Mouse (Mus musculus) midbrain, postnatal 0 days (tissue): Measurements from ENCODE around the gene Cox7a1. TPM values are rescaled to one million over a fixed set of nuclear protein-coding genes. Genes with fewer than 3 reads are reported as not detected.

Source experiments
- ATAC-seq: fragments of 200-750 bp; cut with Nextera tagmentation; 2 replicates; pipeline ENCODE4 v1.8.0; 2017; ENCODE audit warnings: moderate number of reproducible peaks, mild to moderate bottlenecking, moderate TSS enrichment, moderate library complexity; ENCODE audit not compliant: low FRiP score
- DNase-seq: peaks from one replicate; pipeline ENCODE4 v3.0.0-alpha.2; 2015; ENCODE audit warnings: low spot score
- H3K27ac ChIP-seq: fragments of 300-500 bp; sonication (generic); 2 replicates; pipeline ENCODE4 v1.5.1; 2014; ENCODE audit warnings: low read depth, mild to moderate bottlenecking, low read length, mixed read lengths
- H3K27me3 ChIP-seq: fragments of 300-500 bp; sonication (generic); 2 replicates; pipeline ENCODE4 v1.6.1; 2014; ENCODE audit warnings: low read length, control low read depth, mixed read lengths; ENCODE audit not compliant: insufficient read depth
- H3K36me3 ChIP-seq: fragments of 300-500 bp; sonication (generic); 2 replicates; pipeline ENCODE4 v1.6.1; 2014; ENCODE audit warnings: low read length, control low read depth, mixed read lengths; ENCODE audit not compliant: insufficient read depth
- H3K4me1 ChIP-seq: fragments of 300-500 bp; sonication (generic); 2 replicates; pipeline ENCODE4 v1.6.1; 2014; ENCODE audit warnings: mild to moderate bottlenecking, control low read depth, antibody characterized with exemption, low read length, mixed read lengths; ENCODE audit not compliant: insufficient read depth
- H3K4me2 ChIP-seq: fragments of 300-500 bp; sonication (generic); 2 replicates; pipeline ENCODE4 v1.6.1; 2014; ENCODE audit warnings: low read depth, mild to moderate bottlenecking, low read length, mixed read lengths; ENCODE audit not compliant: poor library complexity, severe bottlenecking
- H3K4me3 ChIP-seq: fragments of 300-500 bp; sonication (generic); 2 replicates; pipeline ENCODE4 v1.5.1; 2014; ENCODE audit warnings: low read depth, mild to moderate bottlenecking, low read length, moderate library complexity
- H3K9ac ChIP-seq: fragments of 300-500 bp; sonication (generic); replicated peaks from 2 replicates; pipeline ENCODE4 v1.6.1; 2014; ENCODE audit warnings: mild to moderate bottlenecking, low read length, moderate library complexity, mixed read lengths; ENCODE audit not compliant: poor library complexity, severe bottlenecking
- H3K9me3 ChIP-seq: fragments of 300-500 bp; sonication (generic); 2 replicates; pipeline ENCODE4 v1.6.1; 2016; ENCODE audit warnings: low read length, control low read depth
- CTCF ChIP-seq: IDR thresholded peaks from 2 replicates; pipeline ENCODE4 v1.5.1; 2016; ENCODE audit warnings: antibody characterized with exemption, mild to moderate bottlenecking
- WGBS: fragments of 180-500 bp; shearing (Covaris S2); extraction: QIAGEN DNeasy Blood & Tissue Kit; methylation state at CpG from one replicate; pipeline ENCODE4 v1.1.7; 2014; 5-methylcytosine and 5-hydroxymethylcytosine counted together
- polyA plus RNA-seq: library from polyadenylated mRNA; unstranded; fragments of >200 nt; fragmentation: Nextera tagmentation; extraction: Ambion mirVana; gene quantifications from 2 replicates; pipeline ENCODE4 v1.2.1, GENCODE M21; 2015
- total RNA-seq: library from RNA; depleted of rRNA; stranded (reverse); fragments of >200 nt; gene quantifications from 2 replicates; pipeline ENCODE4 v1.2.3, GENCODE M21; 2014; rRNA removed

The Cox7a1 gene
- total RNA-seq, result not detected in 2 replicates
- polyA plus RNA-seq, result 7.3 and 8.8 TPM in 2 replicates

DNA sequence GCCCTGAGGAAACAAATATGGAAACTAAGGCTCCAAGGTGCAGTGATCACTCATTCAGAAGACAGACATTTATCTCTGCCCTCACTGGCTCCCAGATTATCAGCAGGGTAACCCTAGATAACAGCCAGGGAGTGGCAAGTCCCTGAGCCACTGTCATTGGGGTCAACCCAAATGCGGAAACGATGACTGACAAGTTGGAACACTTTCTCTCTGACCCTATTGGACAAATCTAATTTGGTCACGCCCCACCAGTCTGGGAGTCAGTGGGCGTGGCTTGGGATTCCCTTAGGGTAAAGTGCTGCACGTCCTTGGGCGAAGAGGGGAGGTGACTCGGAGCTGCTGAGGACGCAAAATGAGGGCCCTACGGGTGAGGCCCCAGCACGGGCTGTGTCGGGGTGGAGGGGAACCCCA lies at the start of gene Cox7a1:
Cox7a1 (plus strand) TSS at position 266 of the 411 bp plus-strand sequence.
- Histone ChIP-seq H3K9ac (no peak within 1 kb of the TSS), H3K4me1 (no peaks in the 10 kb centered on the region), H3K36me3 (peaks cover 40% of the 10 kb centered on the region), H3K27ac (no peak within 1 kb of the TSS), H3K4me3 (0 out of 2 replicates have a peak within 1 kb of the TSS, but pooled peaks have one; percentile 7), H3K4me2 (peak within 1 kb of the TSS; percentile 28), H3K9me3 (no peaks in the 10 kb centered on the region), H3K27me3 (no peaks in the 10 kb centered on the region)
- DNase-seq (peak; percentile 69), ATAC-seq (no peak)
- WGBS, result 2% methylated on average over 11 of the region's 11 CpGs
- TF ChIP-seq CTCF, result no peak

DNA sequence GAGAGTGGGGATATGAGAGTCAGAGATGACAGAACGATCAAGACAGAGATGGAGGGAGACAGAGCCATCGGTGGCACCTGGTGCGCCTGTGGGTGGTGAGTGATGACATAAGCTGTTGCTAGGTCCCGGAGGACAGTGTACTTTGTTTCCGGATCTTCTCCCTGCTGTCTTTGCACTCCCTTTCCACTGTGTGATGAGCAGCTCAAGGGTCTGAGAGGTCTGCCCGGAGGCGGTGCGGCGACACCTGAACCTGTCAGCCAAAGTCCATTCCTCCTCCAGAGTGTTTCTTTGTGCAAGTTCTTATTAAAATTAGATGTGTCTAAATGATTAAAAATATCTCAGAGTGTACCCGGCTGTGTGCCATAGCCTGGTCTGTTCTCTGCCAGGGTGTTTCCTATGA lies 47.1 kb upstream of the Cox7a1 start:
- Histone ChIP-seq H3K4me2 (no peak overlapping the region), H3K27ac (no peak overlapping the region), H3K4me3 (no peak overlapping the region), H3K4me1 (no peaks in the 10 kb centered on the region), H3K9me3 (no peaks in the 10 kb centered on the region), H3K36me3 (peaks cover 49% of the 10 kb centered on the region), H3K9ac (no peak overlapping the region), H3K27me3 (no peaks in the 10 kb centered on the region)
- no peak for DNase-seq
- no peak for TF ChIP-seq CTCF
- WGBS, result 92% methylated on average over 10 of the region's 10 CpGs
- no peak for ATAC-seq

DNA sequence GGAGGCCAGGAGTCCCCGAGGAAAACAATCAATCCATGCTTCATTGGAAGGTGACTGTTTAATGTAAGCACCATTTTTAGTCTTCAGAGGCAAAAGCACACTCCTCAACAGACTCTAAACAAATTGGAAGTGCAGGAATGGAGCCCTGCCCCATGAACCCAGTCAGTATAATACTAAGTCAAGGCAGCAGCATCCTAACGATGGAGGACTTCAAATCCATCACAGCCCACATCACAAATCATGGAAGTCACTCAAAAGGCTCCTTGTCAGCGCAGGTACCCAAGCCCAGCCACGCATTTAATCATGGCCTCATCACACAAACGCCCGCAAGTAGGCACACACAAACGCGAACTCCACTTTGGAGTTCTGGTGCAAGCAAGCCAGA lies 40.8 kb upstream of the Cox7a1 start:
- H3K27ac ChIP-seq, result peak overlapping the region; percentile 70
- H3K4me3 ChIP-seq, result peak overlapping the region; percentile 58
- no peak for DNase-seq
- ATAC-seq, result 0 out of 2 replicates have a peak, but pooled peaks have one; percentile 8
- no peak for TF ChIP-seq CTCF
- 15% methylated on average over 8 of the region's 8 CpGs for WGBS
- no peaks in the 10 kb centered on the region for H3K27me3 ChIP-seq
- peak overlapping the region; percentile 66; the same call in 1 of the 2 replicates for H3K9ac ChIP-seq
- peak overlapping the region; percentile 71 for H3K4me2 ChIP-seq
- H3K9me3 ChIP-seq, result 0 out of 2 replicates have a peak, but pooled peaks cover 3% of the 10 kb centered on the region
- peaks cover 7% of the 10 kb centered on the region; the same call in 1 of the 2 replicates for H3K36me3 ChIP-seq
- no peaks in the 10 kb centered on the region for H3K4me1 ChIP-seq

DNA sequence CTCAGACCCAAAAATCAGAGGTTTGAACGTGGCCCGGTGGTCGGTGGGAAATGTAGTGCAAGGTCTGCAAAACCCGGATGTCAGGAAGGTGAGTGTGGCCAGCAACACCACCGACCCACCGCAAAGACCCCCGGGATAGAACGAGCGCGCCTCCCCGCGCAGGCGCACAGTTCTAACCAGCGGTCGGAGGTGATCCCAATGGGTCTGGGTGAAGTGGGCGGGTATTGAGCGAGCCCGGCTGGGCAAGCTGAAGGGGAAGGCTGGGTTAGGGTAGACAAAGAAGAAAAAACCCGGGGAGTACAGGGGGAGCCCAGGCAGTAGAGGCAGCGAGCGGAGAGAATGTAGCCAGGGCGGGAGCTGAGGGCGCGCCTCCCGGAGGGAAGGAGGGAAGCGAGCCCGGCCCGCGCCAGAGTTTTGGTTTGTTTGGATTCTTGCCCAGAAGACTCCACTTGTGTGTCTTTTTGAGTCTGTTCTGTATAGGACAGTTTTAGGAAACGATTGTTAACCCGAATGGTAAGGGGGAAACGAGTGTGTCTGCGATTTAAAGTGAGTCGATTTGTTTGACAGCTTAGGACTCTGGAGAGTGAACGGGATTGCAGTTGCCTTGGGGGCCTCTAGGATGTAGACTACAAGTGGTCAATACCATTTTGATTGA lies 40.3 kb upstream of the Cox7a1 start:
- H3K4me1 ChIP-seq, result no peaks in the 10 kb centered on the region
- peak; percentile 92 for ATAC-seq
- H3K9ac ChIP-seq, result peak overlapping the region; percentile 66
- DNase-seq, result peak; percentile 93
- WGBS, result 3% methylated on average over 35 of the region's 35 CpGs
- peak overlapping the region; percentile 71 for H3K4me2 ChIP-seq
- H3K4me3 ChIP-seq, result peak overlapping the region; percentile 58
- no peaks in the 10 kb centered on the region for H3K27me3 ChIP-seq
- peak; percentile 23; the same call in 1 of the 2 replicates for TF ChIP-seq CTCF
- 0 out of 2 replicates have a peak, but pooled peaks cover 2% of the 10 kb centered on the region for H3K36me3 ChIP-seq
- peak overlapping the region; percentile 70 for H3K27ac ChIP-seq
- H3K9me3 ChIP-seq, result 0 out of 2 replicates have a peak, but pooled peaks cover 4% of the 10 kb centered on the region

DNA sequence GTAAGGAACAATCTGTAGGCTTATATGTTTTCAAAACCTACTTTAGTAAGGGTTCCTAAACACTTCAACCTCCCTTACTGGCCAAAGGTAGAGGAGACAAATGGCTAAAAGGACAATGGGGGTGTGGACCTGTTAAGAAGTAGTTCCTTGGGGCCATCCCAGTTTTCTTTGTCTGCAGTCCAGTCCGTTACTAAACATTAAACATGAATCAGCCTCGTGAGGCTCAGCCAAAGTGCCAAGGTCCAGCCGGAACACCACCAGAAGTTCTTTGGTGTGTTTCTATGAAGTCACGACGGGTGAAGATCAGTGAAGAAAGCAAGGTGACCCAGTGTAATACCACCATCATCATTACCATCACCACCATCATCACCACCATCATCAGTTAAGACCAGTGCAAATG lies 36.9 kb upstream of the Cox7a1 start:
- peaks cover 17% of the 10 kb centered on the region for H3K9me3 ChIP-seq
- TF ChIP-seq CTCF, result no peak
- ATAC-seq, result no peak
- DNase-seq, result no peak
- no peak overlapping the region for H3K9ac ChIP-seq
- 94% methylated on average over 5 of the region's 5 CpGs for WGBS
- H3K36me3 ChIP-seq, result peaks cover 1% of the 10 kb centered on the region; the same call in 1 of the 2 replicates
- no peak overlapping the region for H3K4me3 ChIP-seq
- no peaks in the 10 kb centered on the region for H3K27me3 ChIP-seq
- no peak overlapping the region for H3K4me2 ChIP-seq
- no peak overlapping the region for H3K27ac ChIP-seq
- no peaks in the 10 kb centered on the region for H3K4me1 ChIP-seq

DNA sequence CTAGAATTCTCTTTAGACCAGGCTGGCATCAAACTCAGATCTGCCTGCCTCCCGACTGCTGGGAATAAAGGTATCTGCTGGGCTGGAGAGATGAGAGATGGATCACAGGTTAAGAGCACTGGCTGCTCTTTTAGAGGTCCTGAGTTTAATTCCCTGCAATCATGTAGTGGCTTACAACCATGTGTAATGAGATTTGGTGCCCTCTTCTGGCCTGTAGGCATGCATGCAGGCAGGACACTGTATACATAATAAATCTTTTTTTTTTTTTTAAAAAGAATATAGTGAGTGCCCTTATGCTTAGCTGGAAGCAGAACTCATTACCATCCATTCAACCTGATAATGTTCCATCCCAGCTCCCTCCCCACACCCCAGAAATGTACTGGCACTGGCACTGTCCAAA lies 29.9 kb upstream of the Cox7a1 start:
- no peak overlapping the region for H3K9ac ChIP-seq
- ATAC-seq (no peak), DNase-seq (no peak)
- no peak overlapping the region for H3K4me3 ChIP-seq
- H3K4me2 ChIP-seq, result no peak overlapping the region
- no peak for TF ChIP-seq CTCF
- no peaks in the 10 kb centered on the region for H3K27me3 ChIP-seq
- H3K36me3 ChIP-seq, result peaks cover 31% of the 10 kb centered on the region
- H3K9me3 ChIP-seq, result peaks cover 37% of the 10 kb centered on the region
- H3K4me1 ChIP-seq, result no peaks in the 10 kb centered on the region
- WGBS, result 97% methylated on average over 1 of the region's 1 CpGs
- H3K27ac ChIP-seq, result no peak overlapping the region
